Mouse (Mus musculus): ENCODE measurements around the gene Trap1.

GRCm38 (mm10) chr16:4096898-4097297 lies 19.3 kb upstream of the Trap1 start:
- TF ChIP-seq POLR2A (IDR thresholded peaks at IDR 0.05; ENCODE audit: insufficient read length, low read depth) (no peak), MYOG (IDR thresholded peaks at IDR 0.05; ENCODE audit: control insufficient read depth in 1 of 3, insufficient read depth in 1 of 3, insufficient read length in 2 of 3, low read depth in 2 of 3) (no peak), E2F4 (IDR thresholded peaks at IDR 0.05; ENCODE audit: insufficient read depth) (no peak), POLR2AphosphoS2 (IDR thresholded peaks at IDR 0.05; ENCODE audit: insufficient read length, low read depth) (no peak), MAX (IDR thresholded peaks at IDR 0.05; ENCODE audit: low read depth) (no peak)
